14 mouse cellular contexts compared by ENCODE assay signal in genomic region chr12:94155110-94155858, GRCm38 (mm10).
DNase-seq lines count a peak whose midpoint lies in the region; ATAC-seq and TF ChIP-seq lines count a peak whose summit lies in the region.
"Had no signal": no experiment of that assay in that cellular context is flagged by ENCODE, and none has a peak within 500 bp of the region (broad histone marks: within the 10 kb centered on the region; RNA-seq: fewer than 3 reads in every experiment).

No protein-coding gene starts in this region.

- H3K4me2 ChIP-seq in liver, postnatal 0 days (ENCODE audit: low read depth, low read length) = no peak overlapping the region
- H3K4me2 ChIP-seq in myocyte (ENCODE audit: low read depth) = peak overlapping the region; percentile 23
- H3K4me2 ChIP-seq: liver, embryonic 12.5 days; neural tube, embryonic 15.5 days had no signal

- no peak for ATAC-seq in liver, postnatal 0 days
- no peak for ATAC-seq in granulocyte monocyte progenitor cell, adult 5-6 weeks (replicated peaks; ENCODE audit: poor library complexity, severe bottlenecking)
- ATAC-seq: hindbrain, embryonic 16.5 days; liver, embryonic 12.5 days; midbrain, embryonic 16.5 days had no signal

- DNase-seq in heart, embryonic 10.5 days (ENCODE audit: low spot score) = no peak
- no peak for DNase-seq in heart, postnatal 25 days (ENCODE audit: low spot score)
- peak; percentile 14 for DNase-seq in liver, adult 2 months (ENCODE audit: extremely low read depth, low read depth, low spot score)
- no peak for DNase-seq in liver, postnatal 0 days
- DNase-seq in heart, postnatal 10 days = peak; percentile 23 to 25
- no peak for DNase-seq in urinary bladder, adult 18-20 months (ENCODE audit: low spot score in 2 of 2)
- DNase-seq: cerebellum, postnatal 25 days had no signal

- no peaks in the 10 kb centered on the region for H3K36me3 ChIP-seq in heart, embryonic 10.5 days
- H3K36me3 ChIP-seq in liver, adult 2 months (ENCODE audit: control insufficient read depth, insufficient read depth, low read length) = no peaks in the 10 kb centered on the region
- no peaks in the 10 kb centered on the region for H3K36me3 ChIP-seq in liver, postnatal 0 days (replicated peaks; ENCODE audit: insufficient read depth, low read length)
- no peaks in the 10 kb centered on the region for H3K36me3 ChIP-seq in myocyte (ENCODE audit: control insufficient read depth, insufficient read depth)
- H3K36me3 ChIP-seq: liver, embryonic 12.5 days; neural tube, embryonic 15.5 days had no signal

- H3ac ChIP-seq in myocyte (ENCODE audit: control insufficient read depth, insufficient read length) = no peak overlapping the region

- H3K79me2 ChIP-seq in liver, adult 2 months (ENCODE audit: control insufficient read depth, insufficient read depth, low read length) = no peaks in the 10 kb centered on the region
- no peaks in the 10 kb centered on the region for H3K79me2 ChIP-seq in myocyte (ENCODE audit: control insufficient read depth, insufficient read depth)

- H3K27me3 ChIP-seq in heart, embryonic 10.5 days (ENCODE audit: insufficient read depth, poor library complexity, severe bottlenecking) = no peaks in the 10 kb centered on the region
- H3K27me3 ChIP-seq in liver, adult 2 months (ENCODE audit: control insufficient read depth, insufficient read depth, low read length) = no peaks in the 10 kb centered on the region
- H3K27me3 ChIP-seq in liver, postnatal 0 days (ENCODE audit: insufficient read depth, low read length) = no peaks in the 10 kb centered on the region
- H3K27me3 ChIP-seq in myocyte (ENCODE audit: control insufficient read depth, insufficient read depth, insufficient read length) = no peaks in the 10 kb centered on the region
- H3K27me3 ChIP-seq: liver, embryonic 12.5 days; neural tube, embryonic 15.5 days had no signal

- H3K27ac ChIP-seq in heart, embryonic 10.5 days = peak overlapping the region; percentile 19; the same call in 1 of the 2 replicates
- H3K27ac ChIP-seq in liver, adult 2 months (replicated peaks; ENCODE audit: insufficient read depth, low read depth, low read length) = no peak overlapping the region
- no peak overlapping the region for H3K27ac ChIP-seq in liver, postnatal 0 days (ENCODE audit: low read depth)
- H3K27ac ChIP-seq: liver, embryonic 12.5 days; macrophage; neural tube, embryonic 15.5 days had no signal

- TF ChIP-seq EP300 in liver, postnatal 0 days (IDR thresholded peaks at IDR 0.05; ENCODE audit: low read depth) = no peak

- no peak overlapping the region for H3K9ac ChIP-seq in liver, adult 2 months (ENCODE audit: low read depth, low read length)
- no peak overlapping the region for H3K9ac ChIP-seq in liver, postnatal 0 days (replicated peaks)
- H3K9ac ChIP-seq: liver, embryonic 12.5 days; neural tube, embryonic 15.5 days had no signal

- TF ChIP-seq POLR2A in liver, adult 2 months (IDR thresholded peaks at IDR 0.05; ENCODE audit: extremely low read depth, insufficient read depth, low read length) = no peak
- no peak for TF ChIP-seq POLR2A in myocyte (IDR thresholded peaks at IDR 0.05; ENCODE audit: insufficient read length, low read depth)

- intact Hi-C loops in heart, postnatal 25 days (cut with DNase I) = no loop called here
- intact Hi-C loops in heart, postnatal 10 days (cut with DNase I) = no loop called here

- H3K4me1 ChIP-seq in heart, embryonic 10.5 days = no peaks in the 10 kb centered on the region
- H3K4me1 ChIP-seq in liver, adult 2 months (ENCODE audit: control insufficient read depth, insufficient read depth, low read length) = no peaks in the 10 kb centered on the region
- no peaks in the 10 kb centered on the region for H3K4me1 ChIP-seq in liver, postnatal 0 days (ENCODE audit: insufficient read depth)
- H3K4me1 ChIP-seq: liver, embryonic 12.5 days; neural tube, embryonic 15.5 days had no signal

- H3K4me3 ChIP-seq in heart, embryonic 10.5 days = no peak overlapping the region
- H3K4me3 ChIP-seq in liver, adult 2 months (ENCODE audit: insufficient read depth, low read depth, low read length) = no peak overlapping the region
- H3K4me3 ChIP-seq in liver, postnatal 0 days (ENCODE audit: low read depth, low read length) = no peak overlapping the region
- no peak overlapping the region for H3K4me3 ChIP-seq in myocyte
- H3K4me3 ChIP-seq: liver, embryonic 12.5 days; neural tube, embryonic 15.5 days had no signal

- WGBS in heart, embryonic 10.5 days = 72% methylated on average over 12 of the region's 12 CpGs
- WGBS in liver, adult 2 months = 71% methylated on average over 12 of the region's 12 CpGs
- WGBS in liver, postnatal 0 days (ENCODE audit: insufficient replicate concordance) = 76% methylated on average over 12 of the region's 12 CpGs

- H3K9me3 ChIP-seq in heart, embryonic 10.5 days = no peaks in the 10 kb centered on the region
- no peaks in the 10 kb centered on the region for H3K9me3 ChIP-seq in liver, postnatal 0 days (ENCODE audit: low read length)
- H3K9me3 ChIP-seq: liver, embryonic 12.5 days; neural tube, embryonic 15.5 days had no signal

- TF ChIP-seq CTCF in liver, adult 2 months (IDR thresholded peaks at IDR 0.05; ENCODE audit: low read depth, low read length) = no peak
- no peak for TF ChIP-seq CTCF in liver, postnatal 0 days (IDR thresholded peaks at IDR 0.05; ENCODE audit: low read depth)

TF ChIP-seq in myocyte, 11 proteins besides CTCF, POLR2A, EP300 and RAD21:
- TF ChIP-seq POLR2AphosphoS2 (IDR thresholded peaks at IDR 0.05; ENCODE audit: insufficient read length, low read depth) (no peak), USF1 (IDR thresholded peaks at IDR 0.05; ENCODE audit: low read depth) (no peak), MYOG (IDR thresholded peaks at IDR 0.05; ENCODE audit: control insufficient read depth in 1 of 3, insufficient read depth in 1 of 3, insufficient read length in 2 of 3, low read depth in 2 of 3) (peak in 1 of 3 experiments; percentile 50), TCF3 (IDR thresholded peaks at IDR 0.05; ENCODE audit: insufficient read length, low read depth) (no peak), MAX (IDR thresholded peaks at IDR 0.05; ENCODE audit: low read depth) (no peak), CEBPB (IDR thresholded peaks at IDR 0.05; ENCODE audit: insufficient read depth, poor library complexity, severe bottlenecking) (no peak), E2F4 (IDR thresholded peaks at IDR 0.05; ENCODE audit: insufficient read depth) (no peak), MYOD1 (IDR thresholded peaks at IDR 0.05; ENCODE audit: control insufficient read depth in 1 of 3, insufficient read length in 2 of 3, low read depth in 2 of 3) (peak in 1 of 3 experiments; percentile 64), REST (IDR thresholded peaks at IDR 0.05; ENCODE audit: insufficient read depth, insufficient read length) (no peak)

Comparison
In these comparisons a context has a peak if more than half of its experiments do, and no peak if none do; other contexts are left out.
1. DNase-seq: peak in liver, adult 2 months (single experiment) and heart, postnatal 10 days (2 of 2); none in heart, embryonic 10.5 days (single experiment), heart, postnatal 25 days (single experiment), liver, postnatal 0 days (single experiment) and urinary bladder, adult 18-20 months (0 of 2).